ENCODE assay signal across 13 mouse cellular contexts in the genomic region with DNA sequence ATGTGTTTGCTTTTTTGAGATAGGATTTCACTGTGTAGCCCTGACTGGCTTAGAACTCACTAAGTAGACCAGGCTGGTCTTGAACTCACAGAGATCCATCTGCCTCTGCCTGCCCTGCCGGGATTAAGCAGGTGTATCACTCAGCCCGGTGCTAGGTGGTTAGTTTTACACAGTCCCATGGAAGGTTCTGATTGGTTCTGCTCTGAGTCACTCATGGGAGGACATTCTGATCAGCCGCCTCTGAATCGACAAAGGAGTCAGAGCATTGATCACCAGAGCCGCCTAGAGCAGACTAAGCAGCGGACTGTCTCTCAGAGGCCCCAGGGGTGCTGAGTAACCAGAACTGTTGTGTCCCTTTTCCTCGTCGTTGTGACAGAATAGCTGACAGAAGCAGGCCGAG.
"Had no signal": no experiment of that assay in that cellular context is flagged by ENCODE, and none has a peak within 500 bp of the region (broad histone marks: within the 10 kb centered on the region; RNA-seq: fewer than 3 reads in every experiment).

No protein-coding gene starts in this region.

- H3K9ac ChIP-seq: kidney, embryonic 15.5 days; limb, embryonic 12.5 days; limb, embryonic 15.5 days; liver, embryonic 15.5 days; stomach, embryonic 15.5 days had no signal

- H3K4me3 ChIP-seq: kidney, embryonic 15.5 days; left cerebral cortex, adult 2 months; limb, embryonic 12.5 days; limb, embryonic 15.5 days; liver, embryonic 15.5 days; stomach, embryonic 15.5 days had no signal

- H3K4me2 ChIP-seq: kidney, embryonic 15.5 days; limb, embryonic 12.5 days; limb, embryonic 15.5 days; liver, embryonic 11.5 days; liver, embryonic 15.5 days; midbrain, embryonic 11.5 days; stomach, embryonic 15.5 days had no signal

- H3K4me1 ChIP-seq: limb, embryonic 12.5 days; limb, embryonic 15.5 days; stomach, embryonic 15.5 days had no signal

- DNase-seq: layer of hippocampus, postnatal 36 days; midbrain, embryonic 14.5 days; right cerebral cortex, postnatal 14 days; spleen, adult 18-20 months; thymus, postnatal 25 days had no signal

- H3K27ac ChIP-seq: kidney, embryonic 15.5 days; left cerebral cortex, adult 2 months; limb, embryonic 12.5 days; limb, embryonic 15.5 days; liver, embryonic 15.5 days; stomach, embryonic 15.5 days had no signal

- H3K27me3 ChIP-seq: kidney, embryonic 15.5 days; limb, embryonic 12.5 days; limb, embryonic 15.5 days; liver, embryonic 15.5 days; stomach, embryonic 15.5 days had no signal

- H3K9me3 ChIP-seq: kidney, embryonic 15.5 days; limb, embryonic 12.5 days; limb, embryonic 15.5 days; liver, embryonic 15.5 days; stomach, embryonic 15.5 days had no signal
